Mouse (Mus musculus) liver, embryonic 12.5 days (tissue): ENCODE measurements around the gene Rpp14. TPM values are rescaled to one million over a fixed set of nuclear protein-coding genes. Genes with fewer than 3 reads are reported as not detected.
A peak's percentile ranks its signal among the peaks of the same experiment; 100 is the strongest.

Experiments
- ATAC-seq: fragments of 200-750 bp; cut with Nextera tagmentation; 2 replicates; pipeline ENCODE4 v1.8.0; 2017; ENCODE audit warnings: moderate number of reproducible peaks, mild to moderate bottlenecking, moderate library complexity
- H3K27ac ChIP-seq: fragments of 300-500 bp; sonication (generic); 2 replicates; pipeline ENCODE4 v1.5.1; 2016; ENCODE audit warnings: mild to moderate bottlenecking
- H3K27me3 ChIP-seq: fragments of 300-500 bp; sonication (generic); replicated peaks from 2 replicates; pipeline ENCODE4 v1.6.1; 2016; ENCODE audit warnings: mild to moderate bottlenecking, moderate library complexity
- H3K36me3 ChIP-seq: fragments of 300-500 bp; sonication (generic); 2 replicates; pipeline ENCODE4 v1.6.1; 2016; ENCODE audit warnings: mild to moderate bottlenecking, moderate library complexity
- H3K4me1 ChIP-seq: fragments of 300-500 bp; sonication (generic); 2 replicates; pipeline ENCODE4 v1.6.1; 2016
- H3K4me2 ChIP-seq: fragments of 300-500 bp; sonication (generic); 2 replicates; pipeline ENCODE4 v1.6.1; 2016; ENCODE audit warnings: mild to moderate bottlenecking, moderate library complexity
- H3K4me3 ChIP-seq: fragments of 300-500 bp; sonication (generic); 2 replicates; pipeline ENCODE4 v1.5.1; 2016; ENCODE audit warnings: mild to moderate bottlenecking, moderate library complexity
- H3K9ac ChIP-seq: fragments of 300-500 bp; sonication (generic); 2 replicates; pipeline ENCODE4 v1.6.1; 2016; ENCODE audit warnings: mild to moderate bottlenecking, moderate library complexity
- H3K9me3 ChIP-seq: fragments of 300-500 bp; sonication (generic); replicated peaks from 2 replicates; pipeline ENCODE4 v1.6.1; 2016; ENCODE audit warnings: mild to moderate bottlenecking, moderate library complexity
- WGBS: fragments of 180-500 bp; shearing (Covaris S2); methylation state at CpG from one replicate; pipeline ENCODE4 v1.1.7; 2016; ENCODE audit not compliant: insufficient replicate concordance; 5-methylcytosine and 5-hydroxymethylcytosine counted together
- polyA plus RNA-seq: library from polyadenylated mRNA; unstranded; fragments of >200 nt; fragmentation: Nextera tagmentation; extraction: Ambion mirVana; gene quantifications from 2 replicates; pipeline ENCODE4 v1.2.1, GENCODE M21; 2016

Rpp14 gene
- 41.7 and 45.2 TPM in 2 replicates for polyA plus RNA-seq

GRCm38 (mm10) chr14:8080165-8080679 lies at the start of gene Rpp14:
Rpp14 (plus strand) TSS chr14:8080367.
- Histone ChIP-seq H3K36me3 (peaks cover 31% of the 10 kb centered on the region), H3K4me1 (peaks cover 31% of the 10 kb centered on the region), H3K9me3 (no peaks in the 10 kb centered on the region), H3K4me3 (peak within 1 kb of the TSS; percentile 72), H3K27ac (peak within 1 kb of the TSS; percentile 89), H3K9ac (peak within 1 kb of the TSS; percentile 81), H3K27me3 (no peaks in the 10 kb centered on the region), H3K4me2 (peak within 1 kb of the TSS; percentile 92)
- WGBS: under 1% methylated on average over 47 of the region's 47 CpGs
- ATAC-seq: peak; percentile 94

- no peak overlapping the region for H3K27ac ChIP-seq
- H3K4me2 ChIP-seq: no peak overlapping the region
- H3K27me3 ChIP-seq: no peaks in the 10 kb centered on the region
Observed at GRCm38 (mm10) chr14:8030535-8030934, 49.6 kb upstream of the Rpp14 start.

GRCm38 (mm10) chr14:8032087-8032944 lies 47.9 kb upstream of the Rpp14 start:
- H3K4me1 ChIP-seq: no peaks in the 10 kb centered on the region
- H3K4me3 ChIP-seq: no peak overlapping the region
- no peak for ATAC-seq
- no peak overlapping the region for H3K9ac ChIP-seq
- no peaks in the 10 kb centered on the region for H3K9me3 ChIP-seq
- 70% methylated on average over 13 of the region's 13 CpGs for WGBS
- H3K27ac ChIP-seq: no peak overlapping the region
- no peaks in the 10 kb centered on the region for H3K27me3 ChIP-seq
- no peak overlapping the region for H3K4me2 ChIP-seq
- H3K36me3 ChIP-seq: no peaks in the 10 kb centered on the region

More at GRCm38 (mm10) chr14:8030535-8030934, 49.6 kb upstream of the Rpp14 start:
- Histone ChIP-seq H3K36me3 (no peaks in the 10 kb centered on the region), H3K4me1 (no peaks in the 10 kb centered on the region), H3K4me3 (no peak overlapping the region), H3K9ac (no peak overlapping the region), H3K9me3 (no peaks in the 10 kb centered on the region)
- ATAC-seq: no peak
- 50% methylated on average over 4 of the region's 4 CpGs for WGBS

DNA sequence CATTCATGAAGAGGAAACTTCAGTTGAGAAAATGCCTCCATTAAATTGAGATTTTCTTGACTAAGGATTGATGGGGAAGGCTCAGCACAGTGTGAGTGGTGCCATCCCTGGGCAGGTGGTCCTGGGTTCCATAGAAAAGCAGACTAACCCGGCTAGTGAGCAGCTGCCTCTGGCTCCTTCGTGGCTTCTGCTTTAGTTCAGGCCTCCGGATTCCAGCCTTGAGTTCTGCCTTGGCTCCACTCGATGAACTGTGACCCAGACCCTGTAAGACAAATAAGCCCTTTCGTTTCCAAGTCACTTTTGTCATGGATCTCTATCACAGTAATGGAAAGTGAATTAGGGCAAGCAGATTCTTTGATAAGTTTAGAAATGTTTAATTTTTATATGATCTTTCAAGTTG lies 45.6 kb upstream of the Rpp14 start:
- no peak for ATAC-seq

DNA sequence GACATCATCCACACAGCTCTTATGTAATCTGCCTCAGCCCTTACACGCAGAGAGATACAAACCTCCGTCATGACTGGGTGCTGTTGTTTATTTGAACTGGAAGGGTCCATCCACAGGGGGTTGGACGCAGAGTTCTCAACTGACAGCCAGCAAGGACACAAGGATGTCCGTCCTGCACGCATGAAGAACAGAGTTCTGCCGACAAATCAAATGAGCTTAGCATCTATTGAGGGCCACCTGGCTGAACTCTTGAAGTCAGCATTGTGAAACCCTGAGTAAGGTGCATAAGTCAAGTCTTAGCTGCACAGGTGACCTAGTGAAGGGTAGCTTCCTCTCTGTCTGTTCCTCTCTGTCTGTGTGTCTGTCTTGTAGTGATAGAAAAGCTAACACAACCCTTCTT lies 44.2 kb upstream of the Rpp14 start:
- no peaks in the 10 kb centered on the region for H3K4me1 ChIP-seq
- H3K9ac ChIP-seq: no peak overlapping the region
- no peaks in the 10 kb centered on the region for H3K9me3 ChIP-seq
- H3K4me2 ChIP-seq: no peak overlapping the region
- H3K27me3 ChIP-seq: no peaks in the 10 kb centered on the region
- no peak for ATAC-seq
- no peak overlapping the region for H3K4me3 ChIP-seq
- no peak overlapping the region for H3K27ac ChIP-seq
- no peaks in the 10 kb centered on the region for H3K36me3 ChIP-seq
- 74% methylated on average over 6 of the region's 6 CpGs for WGBS

More for the DNA sequence above, 45.6 kb upstream of the Rpp14 start:
- Histone ChIP-seq H3K4me1 (no peaks in the 10 kb centered on the region), H3K27me3 (no peaks in the 10 kb centered on the region), H3K36me3 (no peaks in the 10 kb centered on the region), H3K27ac (no peak overlapping the region), H3K9me3 (no peaks in the 10 kb centered on the region), H3K4me3 (no peak overlapping the region), H3K9ac (no peak overlapping the region), H3K4me2 (no peak overlapping the region)
- 58% methylated on average over 5 of the region's 5 CpGs for WGBS

- Histone ChIP-seq H3K9ac (no peak overlapping the region), H3K4me1 (no peaks in the 10 kb centered on the region), H3K36me3 (no peaks in the 10 kb centered on the region), H3K4me2 (no peak overlapping the region), H3K27ac (no peak overlapping the region), H3K4me3 (no peak overlapping the region), H3K27me3 (no peaks in the 10 kb centered on the region), H3K9me3 (no peaks in the 10 kb centered on the region)
- 68% methylated on average over 5 of the region's 5 CpGs for WGBS
- ATAC-seq: no peak
Observed at GRCm38 (mm10) chr14:8036406-8036805, 43.8 kb upstream of the Rpp14 start.

GRCm38 (mm10) chr14:8038150-8038549 lies 42.0 kb upstream of the Rpp14 start:
- H3K4me1 ChIP-seq: no peaks in the 10 kb centered on the region
- H3K27ac ChIP-seq: no peak overlapping the region
- no peaks in the 10 kb centered on the region for H3K9me3 ChIP-seq
- H3K4me3 ChIP-seq: no peak overlapping the region
- H3K9ac ChIP-seq: no peak overlapping the region
- H3K27me3 ChIP-seq: no peaks in the 10 kb centered on the region
- WGBS: 24% methylated on average over 5 of the region's 5 CpGs
- no peak for ATAC-seq
- H3K36me3 ChIP-seq: no peaks in the 10 kb centered on the region; the same call in 1 of the 2 replicates
- no peak overlapping the region for H3K4me2 ChIP-seq

DNA sequence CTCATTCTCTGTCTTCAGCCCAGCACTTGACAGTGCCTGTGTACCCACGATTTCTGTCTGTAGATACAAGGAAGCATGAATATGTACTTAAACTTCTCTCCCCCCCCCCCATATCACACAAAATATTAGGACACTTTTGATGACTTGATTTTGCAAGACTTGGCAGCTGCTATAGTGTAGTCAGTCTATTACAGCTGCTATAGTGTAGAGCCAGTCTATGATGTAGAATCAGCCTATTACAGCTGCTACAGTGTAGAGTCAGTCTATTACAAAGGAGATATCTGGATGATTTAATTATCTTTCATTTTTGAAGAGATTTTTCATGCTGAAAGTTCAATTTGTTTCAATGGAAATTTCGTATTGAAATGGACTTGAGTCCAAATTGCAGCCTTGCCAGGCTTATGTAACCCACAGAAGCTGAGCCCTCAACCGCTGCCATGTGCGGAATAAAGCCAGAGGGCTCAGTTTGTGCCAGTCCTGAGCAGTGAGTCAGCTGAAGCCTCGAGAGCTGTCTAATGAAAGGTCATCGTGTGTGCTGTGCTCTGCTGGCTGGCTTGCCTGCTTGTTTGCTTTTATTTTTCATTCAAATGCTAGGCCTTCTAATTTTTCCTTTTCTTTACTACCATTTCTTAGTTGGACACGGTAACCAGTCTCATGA lies 41.2 kb upstream of the Rpp14 start:
- WGBS: 65% methylated on average over 7 of the region's 7 CpGs
- Histone ChIP-seq H3K9ac (no peak overlapping the region), H3K9me3 (no peaks in the 10 kb centered on the region), H3K27me3 (no peaks in the 10 kb centered on the region), H3K4me2 (no peak overlapping the region), H3K4me3 (no peak overlapping the region), H3K27ac (no peak overlapping the region), H3K36me3 (no peaks in the 10 kb centered on the region; the same call in 1 of the 2 replicates), H3K4me1 (no peaks in the 10 kb centered on the region)
- ATAC-seq: no peak

- Histone ChIP-seq H3K4me2 (no peak overlapping the region), H3K9ac (no peak overlapping the region), H3K27me3 (no peaks in the 10 kb centered on the region), H3K9me3 (no peaks in the 10 kb centered on the region), H3K27ac (no peak overlapping the region), H3K4me1 (no peaks in the 10 kb centered on the region), H3K4me3 (no peak overlapping the region), H3K36me3 (no peaks in the 10 kb centered on the region; the same call in 1 of the 2 replicates)
- 59% methylated on average over 3 of the region's 3 CpGs for WGBS
- no peak for ATAC-seq
Observed at GRCm38 (mm10) chr14:8040179-8040578, 40.0 kb upstream of the Rpp14 start.

- H3K4me2 ChIP-seq: no peak overlapping the region
- no peaks in the 10 kb centered on the region for H3K27me3 ChIP-seq
- no peak overlapping the region for H3K27ac ChIP-seq
- WGBS: 78% methylated on average over 12 of the region's 12 CpGs
- H3K4me1 ChIP-seq: no peaks in the 10 kb centered on the region
- H3K36me3 ChIP-seq: no peaks in the 10 kb centered on the region; the same call in 1 of the 2 replicates
- H3K4me3 ChIP-seq: no peak overlapping the region
- no peak for ATAC-seq
- H3K9ac ChIP-seq: no peak overlapping the region
- H3K9me3 ChIP-seq: no peaks in the 10 kb centered on the region
Observed at GRCm38 (mm10) chr14:8040911-8041678, 39.1 kb upstream of the Rpp14 start.

GRCm38 (mm10) chr14:8042120-8042519 lies 38.0 kb upstream of the Rpp14 start:
- Histone ChIP-seq H3K4me1 (no peaks in the 10 kb centered on the region), H3K9me3 (no peaks in the 10 kb centered on the region), H3K27me3 (no peaks in the 10 kb centered on the region), H3K9ac (no peak overlapping the region), H3K4me2 (no peak overlapping the region), H3K27ac (no peak overlapping the region), H3K36me3 (no peaks in the 10 kb centered on the region; the same call in 1 of the 2 replicates), H3K4me3 (no peak overlapping the region)
- ATAC-seq: no peak
- 74% methylated on average over 2 of the region's 2 CpGs for whole genome bisulfite sequencing
